Mouse (Mus musculus): ENCODE results near the gene Ovch2. TPM values are rescaled to one million over a fixed set of nuclear protein-coding genes. Genes with fewer than 3 reads are reported as not detected.
A peak's percentile ranks its signal among the peaks of the same experiment; 100 is the strongest.

The Ovch2 gene
- polyA plus RNA-seq, 1 experiment from 2014 or later = not detected

DNA sequence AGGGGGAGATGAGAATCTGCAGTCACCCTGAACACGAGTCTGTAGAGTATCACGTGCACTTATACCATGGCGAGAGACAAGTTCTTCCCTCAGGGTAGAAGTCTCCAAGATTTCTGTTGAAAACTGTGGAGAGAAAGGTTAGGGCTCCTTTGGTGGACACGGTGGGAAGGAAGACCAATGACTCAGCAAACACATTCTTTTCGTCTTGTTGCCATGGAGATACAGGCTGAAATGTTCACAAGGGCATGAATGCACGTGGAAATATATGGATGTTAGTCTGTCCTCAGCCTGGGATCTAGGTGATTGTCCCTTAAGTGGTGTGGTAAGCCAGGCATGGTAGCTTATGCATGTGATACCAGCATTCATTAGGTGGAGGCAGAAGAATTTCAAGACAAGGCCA lies 30.2 kb downstream of the Ovch2 start:
- Histone ChIP-seq H3K27me3 (no peaks in the 10 kb centered on the region), H3K9ac (no peak overlapping the region), H3K36me3 (no peaks in the 10 kb centered on the region), H3K27ac (no peak overlapping the region), H3K4me1 (no peaks in the 10 kb centered on the region), H3K4me3 (no peak overlapping the region), H3K4me2 (replicated peaks) (no peak overlapping the region), H3K9me3 (no peaks in the 10 kb centered on the region)
- no peak for ATAC-seq (ENCODE audit: insufficient number of reproducible peaks, insufficient read depth, low FRiP score, low TSS enrichment)
- WGBS = 65% methylated on average over 6 of the region's 6 CpGs

DNA sequence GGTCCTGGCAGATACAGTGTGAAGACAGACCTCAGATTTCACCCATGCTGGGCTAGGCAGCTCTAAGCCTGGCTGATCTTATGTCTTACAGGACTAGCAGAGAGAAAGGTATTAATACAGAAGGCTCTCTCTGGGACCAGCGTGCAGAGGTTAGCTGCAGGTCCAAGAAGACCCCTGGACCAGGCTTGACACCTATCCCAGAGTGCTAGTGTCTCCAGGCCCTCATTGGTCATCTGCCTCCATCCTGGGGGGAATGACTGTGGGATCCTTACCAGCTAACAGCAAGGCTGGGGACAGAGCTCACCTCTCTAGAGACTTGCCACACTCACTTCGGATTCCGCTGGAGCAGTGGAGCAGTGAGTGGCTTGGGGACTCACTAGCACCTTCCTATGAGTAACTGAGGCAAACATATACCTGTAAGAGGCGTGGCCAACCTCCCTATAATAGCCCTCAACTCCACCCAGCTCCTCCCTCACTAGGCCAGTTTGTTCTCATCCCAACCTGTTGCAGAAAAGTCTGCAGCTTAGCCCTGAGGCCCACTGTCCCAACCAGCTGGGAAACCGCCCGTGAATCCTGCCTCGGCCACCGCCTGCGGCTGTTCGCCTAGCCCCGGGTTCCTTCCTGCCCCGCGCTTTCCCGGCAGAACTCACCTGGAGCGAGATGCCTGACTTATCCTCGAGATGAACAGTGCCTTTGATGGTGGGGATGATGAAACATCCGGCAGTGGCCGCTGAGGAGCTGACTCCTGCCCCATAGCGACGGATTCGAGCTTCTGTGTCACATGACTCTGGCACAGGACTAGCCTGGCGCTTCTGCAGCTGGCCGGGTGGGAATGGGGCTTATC lies 43.5 kb downstream of the Ovch2 start, which contains the start of gene Cyb5r2:
Gene Cyb5r2, minus strand, starts transcription at position 725 of the 844 bp plus-strand sequence.
- peak; percentile 58 for ATAC-seq (ENCODE audit: insufficient number of reproducible peaks, insufficient read depth, low FRiP score, low TSS enrichment)

DNA sequence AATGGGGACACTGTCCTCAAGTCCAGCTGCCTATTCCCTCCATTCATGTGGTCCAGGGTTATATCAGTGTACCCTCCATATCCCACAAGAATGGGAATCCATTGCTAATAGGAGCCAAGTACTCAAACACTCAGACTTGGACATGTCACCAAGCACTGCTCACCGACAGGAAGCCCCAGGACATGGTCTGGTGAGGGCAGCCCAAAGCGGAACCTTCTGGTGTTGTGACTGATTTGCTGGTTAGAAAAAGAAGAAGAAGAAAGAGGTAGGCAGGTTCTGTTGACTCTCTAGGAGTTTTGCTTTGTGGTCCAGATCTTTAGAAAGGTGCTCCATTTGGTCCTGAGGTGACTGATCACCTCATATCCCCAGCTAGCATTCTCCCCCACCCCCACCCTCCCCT lies 44.3 kb downstream of the Ovch2 start:
- no peak overlapping the region for H3K27ac ChIP-seq

More for the DNA sequence above, 43.5 kb downstream of the Ovch2 start, which contains the start of gene Cyb5r2:
- H3K4me3 ChIP-seq = peak within 1 kb of the TSS; percentile 28
- H3K27me3 ChIP-seq = 0 out of 2 replicates have a peak, but pooled peaks cover 3% of the 10 kb centered on the region
- H3K9me3 ChIP-seq = no peaks in the 10 kb centered on the region
- H3K27ac ChIP-seq = no peak within 1 kb of the TSS
- peak within 1 kb of the TSS; percentile 40; the same call in 1 of the 2 replicates for H3K9ac ChIP-seq
- no peaks in the 10 kb centered on the region for H3K36me3 ChIP-seq
- peaks cover 6% of the 10 kb centered on the region; the same call in 1 of the 2 replicates for H3K4me1 ChIP-seq
- peak within 1 kb of the TSS; percentile 55 for H3K4me2 ChIP-seq (replicated peaks)
- WGBS = 9% methylated on average over 23 of the region's 23 CpGs

DNA sequence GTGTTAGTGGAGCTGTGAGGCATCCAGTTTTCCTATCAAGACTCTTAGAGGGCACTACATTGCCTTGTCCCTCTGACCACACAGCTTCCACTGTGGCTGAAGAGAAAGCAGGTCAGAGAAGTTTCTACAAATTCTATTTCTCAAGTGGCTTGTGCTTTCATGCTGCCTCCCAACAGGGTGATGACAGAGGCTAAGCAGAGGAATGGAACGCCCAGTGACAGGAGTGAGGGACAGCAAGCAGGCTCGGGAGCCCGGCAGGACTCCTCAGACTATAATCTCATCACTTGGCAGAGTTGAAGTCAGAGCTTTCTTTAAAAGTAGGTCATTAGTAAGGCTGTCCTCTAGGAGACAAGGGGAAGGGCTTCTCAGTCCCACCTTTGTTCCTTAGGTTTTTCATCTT lies 45.1 kb downstream of the Ovch2 start:
- Histone ChIP-seq H3K4me3 (no peak overlapping the region), H3K4me2 (replicated peaks) (no peak overlapping the region), H3K36me3 (no peaks in the 10 kb centered on the region), H3K27me3 (0 out of 2 replicates have a peak, but pooled peaks cover 3% of the 10 kb centered on the region), H3K9ac (no peak overlapping the region), H3K27ac (no peak overlapping the region), H3K9me3 (no peaks in the 10 kb centered on the region), H3K4me1 (peaks cover 6% of the 10 kb centered on the region; the same call in 1 of the 2 replicates)
- ATAC-seq (ENCODE audit: insufficient number of reproducible peaks, insufficient read depth, low FRiP score, low TSS enrichment) = no peak
- 77% methylated on average over 3 of the region's 3 CpGs for WGBS

More for the DNA sequence above, 44.3 kb downstream of the Ovch2 start:
- no peak overlapping the region for H3K4me3 ChIP-seq
- H3K36me3 ChIP-seq = no peaks in the 10 kb centered on the region
- H3K4me1 ChIP-seq = peaks cover 6% of the 10 kb centered on the region; the same call in 1 of the 2 replicates
- no peak for ATAC-seq (ENCODE audit: insufficient number of reproducible peaks, insufficient read depth, low FRiP score, low TSS enrichment)
- 89% methylated on average over 2 of the region's 2 CpGs for WGBS
- H3K4me2 ChIP-seq (replicated peaks) = no peak overlapping the region
- H3K9ac ChIP-seq = no peak overlapping the region
- no peaks in the 10 kb centered on the region for H3K9me3 ChIP-seq
- 0 out of 2 replicates have a peak, but pooled peaks cover 3% of the 10 kb centered on the region for H3K27me3 ChIP-seq

DNA sequence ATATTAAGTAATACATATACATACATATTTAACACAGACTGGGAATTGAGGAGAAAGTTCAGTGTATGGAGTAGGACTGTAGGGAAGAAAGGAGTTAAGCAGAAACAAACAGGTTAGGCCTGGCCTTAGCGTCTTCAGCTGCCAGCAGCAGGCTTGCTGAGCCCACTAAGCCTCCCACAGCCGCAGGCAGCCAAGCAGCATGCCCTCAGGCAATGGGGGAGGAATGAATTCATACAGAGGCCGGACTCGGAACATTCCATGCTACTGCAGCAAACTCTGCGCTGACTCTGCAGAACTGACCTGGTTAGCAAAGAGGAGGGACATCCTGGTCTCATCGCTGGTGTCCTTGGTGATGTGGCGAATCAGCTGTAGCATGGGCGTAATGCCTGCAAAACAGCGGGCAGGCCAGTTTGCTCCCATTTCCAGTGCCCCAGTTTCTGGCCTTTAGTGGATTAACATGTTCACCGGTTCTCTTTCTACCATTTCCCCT lies 48.9 kb downstream of the Ovch2 start:
- Histone ChIP-seq H3K9me3 (no peaks in the 10 kb centered on the region), H3K36me3 (no peaks in the 10 kb centered on the region), H3K4me2 (replicated peaks) (no peak overlapping the region), H3K4me1 (no peaks in the 10 kb centered on the region), H3K9ac (no peak overlapping the region), H3K27ac (no peak overlapping the region), H3K4me3 (no peak overlapping the region), H3K27me3 (no peaks in the 10 kb centered on the region)
- WGBS = 69% methylated on average over 10 of the region's 10 CpGs
- ATAC-seq (ENCODE audit: insufficient number of reproducible peaks, insufficient read depth, low FRiP score, low TSS enrichment) = no peak

DNA sequence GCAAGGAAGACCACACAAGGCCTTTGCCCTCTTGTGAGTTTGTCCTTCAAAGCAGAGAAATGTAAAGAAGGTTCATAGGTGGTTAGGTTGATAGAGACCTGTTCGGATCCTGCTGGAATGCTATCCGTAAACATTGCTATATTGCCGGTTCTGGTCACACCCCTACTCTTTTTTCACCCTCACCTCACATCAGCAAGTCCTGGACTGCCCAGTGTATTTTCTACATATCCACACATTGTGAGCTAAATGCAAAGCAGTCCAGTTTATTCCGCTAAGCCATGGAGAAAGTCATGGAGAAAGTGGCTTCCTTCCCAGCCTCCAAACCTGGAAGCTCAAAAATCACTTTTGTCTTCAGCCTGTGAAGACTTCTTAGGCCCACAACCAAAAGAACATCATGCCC lies 51.3 kb downstream of the Ovch2 start:
- no peaks in the 10 kb centered on the region for H3K9me3 ChIP-seq
- no peak overlapping the region for H3K9ac ChIP-seq
- H3K27ac ChIP-seq = no peak overlapping the region
- H3K4me1 ChIP-seq = no peaks in the 10 kb centered on the region
- H3K27me3 ChIP-seq = no peaks in the 10 kb centered on the region
- no peak overlapping the region for H3K4me3 ChIP-seq
- H3K4me2 ChIP-seq (replicated peaks) = no peak overlapping the region
- WGBS = 90% methylated on average over 4 of the region's 4 CpGs
- ATAC-seq (ENCODE audit: insufficient number of reproducible peaks, insufficient read depth, low FRiP score, low TSS enrichment) = no peak
- H3K36me3 ChIP-seq = peaks cover 17% of the 10 kb centered on the region; the same call in 1 of the 2 replicates

DNA sequence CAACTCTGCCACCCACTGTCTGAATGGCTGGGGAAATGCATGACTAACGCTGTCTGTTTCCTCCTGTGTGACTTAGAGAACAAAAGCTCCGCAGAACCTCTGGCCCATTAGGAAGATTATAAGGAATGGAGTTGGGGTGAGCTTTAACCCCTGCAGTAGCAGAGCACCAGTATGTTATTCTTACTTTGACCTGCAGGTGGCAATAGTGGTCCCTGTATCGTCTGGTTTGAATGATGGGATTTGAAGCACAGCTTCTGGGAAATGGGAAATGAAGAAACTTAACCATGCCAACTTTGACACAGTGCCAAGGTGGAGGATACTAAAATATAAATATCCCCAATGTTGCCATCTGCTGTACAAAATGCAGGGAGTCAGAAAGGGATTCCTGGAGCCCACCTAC lies 51.7 kb downstream of the Ovch2 start:
- 4% methylated on average over 3 of the region's 3 CpGs for WGBS
- ATAC-seq (ENCODE audit: insufficient number of reproducible peaks, insufficient read depth, low FRiP score, low TSS enrichment) = no peak
- Histone ChIP-seq H3K4me1 (no peaks in the 10 kb centered on the region), H3K4me2 (replicated peaks) (no peak overlapping the region), H3K27ac (no peak overlapping the region), H3K36me3 (peaks cover 20% of the 10 kb centered on the region), H3K4me3 (no peak overlapping the region), H3K27me3 (no peaks in the 10 kb centered on the region), H3K9ac (no peak overlapping the region), H3K9me3 (no peaks in the 10 kb centered on the region)

DNA sequence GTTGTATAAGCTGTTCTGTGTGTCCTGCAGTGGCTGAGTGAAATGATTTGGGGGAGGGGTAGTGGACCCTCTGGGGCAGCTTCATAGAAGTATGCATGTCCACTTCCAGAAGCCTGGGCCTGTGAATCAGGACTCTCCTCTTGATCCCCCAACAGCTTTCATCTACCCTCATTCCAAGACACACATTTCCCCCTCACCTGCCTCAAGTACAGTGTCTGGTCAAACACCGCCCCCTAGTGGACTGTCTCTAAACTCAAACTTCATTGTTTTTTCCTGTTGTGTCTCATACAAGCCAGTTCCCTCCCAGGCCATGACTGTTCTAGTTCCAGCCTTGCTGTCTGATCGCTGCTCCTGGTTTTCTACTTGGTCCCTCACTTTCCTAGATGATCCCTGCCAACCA lies 53.1 kb downstream of the Ovch2 start:
- H3K36me3 ChIP-seq = peaks cover 33% of the 10 kb centered on the region
- no peak overlapping the region for H3K9ac ChIP-seq
- no peak overlapping the region for H3K27ac ChIP-seq
- H3K4me2 ChIP-seq (replicated peaks) = no peak overlapping the region
- 15% methylated on average over 2 of the region's 2 CpGs for WGBS
- no peaks in the 10 kb centered on the region for H3K9me3 ChIP-seq
- no peak overlapping the region for H3K4me3 ChIP-seq
- no peak for ATAC-seq (ENCODE audit: insufficient number of reproducible peaks, insufficient read depth, low FRiP score, low TSS enrichment)
- no peaks in the 10 kb centered on the region for H3K27me3 ChIP-seq
- no peaks in the 10 kb centered on the region for H3K4me1 ChIP-seq

DNA sequence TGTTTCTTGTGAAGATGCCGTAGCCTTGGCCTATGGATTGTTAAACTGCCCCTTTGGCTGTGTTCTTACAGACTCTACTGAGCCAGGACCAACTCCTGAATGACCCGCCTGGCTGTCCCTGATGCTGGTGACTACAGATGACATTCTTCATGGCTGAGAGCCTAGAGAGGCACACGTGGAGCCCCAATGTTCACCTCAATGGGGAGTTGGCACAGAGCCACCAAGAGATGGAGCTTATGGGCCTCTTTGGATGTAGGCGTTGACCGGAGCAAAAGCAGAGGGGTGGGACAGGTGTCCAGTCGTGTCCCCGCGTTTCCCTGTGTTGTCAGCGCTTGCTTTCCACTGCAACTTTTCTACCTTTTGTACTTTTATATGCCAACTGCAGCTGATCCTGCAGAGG lies 53.5 kb downstream of the Ovch2 start:
- no peaks in the 10 kb centered on the region for H3K27me3 ChIP-seq
- 88% methylated on average over 9 of the region's 9 CpGs for WGBS
- H3K4me2 ChIP-seq (replicated peaks) = no peak overlapping the region
- H3K9ac ChIP-seq = no peak overlapping the region
- H3K4me1 ChIP-seq = no peaks in the 10 kb centered on the region
- peaks cover 35% of the 10 kb centered on the region for H3K36me3 ChIP-seq
- no peaks in the 10 kb centered on the region for H3K9me3 ChIP-seq
- no peak overlapping the region for H3K27ac ChIP-seq
- no peak for ATAC-seq (ENCODE audit: insufficient number of reproducible peaks, insufficient read depth, low FRiP score, low TSS enrichment)
- H3K4me3 ChIP-seq = no peak overlapping the region

DNA sequence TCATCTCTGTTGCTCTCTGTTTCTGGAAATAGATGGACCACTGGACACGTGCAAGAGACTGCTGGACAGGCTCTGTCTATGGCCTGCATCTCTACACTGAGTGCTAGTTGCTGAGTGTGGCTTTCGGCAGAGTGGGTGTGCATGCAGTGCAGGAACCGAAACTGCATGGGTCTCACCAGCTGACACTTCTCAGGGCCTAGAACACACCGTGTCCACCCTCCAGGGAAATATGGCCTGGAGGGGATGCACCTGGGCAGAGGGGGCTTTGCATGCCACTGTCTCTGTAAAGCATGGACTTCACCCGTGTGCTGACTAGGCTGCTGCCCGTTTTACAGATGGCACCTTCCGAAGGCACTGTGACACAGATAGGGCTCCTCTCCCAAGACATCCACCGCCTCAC lies 55.0 kb downstream of the Ovch2 start:
- Histone ChIP-seq H3K9ac (no peak overlapping the region), H3K4me3 (no peak overlapping the region), H3K36me3 (peaks cover 38% of the 10 kb centered on the region), H3K27ac (no peak overlapping the region), H3K4me2 (replicated peaks) (no peak overlapping the region), H3K27me3 (no peaks in the 10 kb centered on the region), H3K4me1 (no peaks in the 10 kb centered on the region), H3K9me3 (no peaks in the 10 kb centered on the region)
- no peak for ATAC-seq (ENCODE audit: insufficient number of reproducible peaks, insufficient read depth, low FRiP score, low TSS enrichment)
- 90% methylated on average over 8 of the region's 8 CpGs for WGBS

DNA sequence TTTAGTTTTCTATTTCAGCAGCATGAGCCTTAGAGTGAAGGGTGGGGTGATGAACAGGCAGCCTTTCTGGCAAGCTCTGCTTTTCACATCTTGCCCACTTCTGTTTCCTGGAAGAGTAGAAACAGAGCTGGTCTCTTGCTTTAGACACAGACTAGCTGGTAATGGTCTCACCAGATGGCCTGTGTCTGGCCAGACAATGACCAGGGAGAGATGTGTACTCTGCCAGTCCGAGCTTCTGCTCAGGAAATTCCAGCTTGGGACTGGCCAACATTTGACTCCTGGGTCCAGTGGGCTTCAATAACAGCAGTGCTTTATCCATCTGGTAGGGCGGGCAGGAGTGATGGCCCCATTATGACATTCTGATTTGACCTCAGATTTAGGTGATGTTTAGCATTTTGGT lies 55.9 kb downstream of the Ovch2 start:
- Histone ChIP-seq H3K27me3 (no peaks in the 10 kb centered on the region), H3K36me3 (peaks cover 48% of the 10 kb centered on the region), H3K4me1 (no peaks in the 10 kb centered on the region), H3K27ac (no peak overlapping the region), H3K4me3 (no peak overlapping the region), H3K9ac (no peak overlapping the region), H3K9me3 (no peaks in the 10 kb centered on the region), H3K4me2 (replicated peaks) (no peak overlapping the region)
- WGBS = 72% methylated on average over 2 of the region's 2 CpGs
- no peak for ATAC-seq (ENCODE audit: insufficient number of reproducible peaks, insufficient read depth, low FRiP score, low TSS enrichment)

DNA sequence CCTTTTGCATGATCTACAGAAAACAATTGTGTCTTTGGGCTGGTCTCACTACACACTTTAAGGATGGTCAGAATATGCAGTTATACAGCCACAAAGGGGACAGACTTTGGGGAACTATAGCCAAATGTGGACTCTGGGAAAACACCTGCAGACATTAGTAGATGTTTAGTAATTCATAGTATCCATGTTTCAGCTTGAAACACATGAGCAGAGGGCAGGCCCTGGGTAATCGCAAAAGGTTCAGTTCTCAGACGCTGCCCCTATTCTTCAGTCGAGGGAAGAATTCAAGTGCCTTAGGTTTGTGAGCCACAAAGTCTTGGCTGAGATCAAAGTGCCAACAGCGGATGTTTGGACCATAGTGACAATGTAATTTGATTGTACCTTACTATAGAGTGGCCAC lies 56.6 kb downstream of the Ovch2 start:
- Histone ChIP-seq H3K4me1 (no peaks in the 10 kb centered on the region), H3K9me3 (no peaks in the 10 kb centered on the region), H3K27ac (no peak overlapping the region), H3K4me3 (no peak overlapping the region), H3K36me3 (peaks cover 48% of the 10 kb centered on the region), H3K27me3 (no peaks in the 10 kb centered on the region), H3K4me2 (replicated peaks) (no peak overlapping the region), H3K9ac (no peak overlapping the region)
- 90% methylated on average over 4 of the region's 4 CpGs for WGBS
- ATAC-seq (ENCODE audit: insufficient number of reproducible peaks, insufficient read depth, low FRiP score, low TSS enrichment) = no peak
